Mouse (Mus musculus) myocyte (in vitro differentiated cells): ENCODE measurements around the gene Glis1. TPM values are rescaled to one million over a fixed set of nuclear protein-coding genes. Genes with fewer than 3 reads are reported as not detected.

ENCODE experiments used
- H3K27me3 ChIP-seq: one replicate; pipeline ENCODE4 v1.6.1; 2011; ENCODE audit not compliant: control insufficient read depth, insufficient read depth, insufficient read length
- H3K36me3 ChIP-seq: one replicate; pipeline ENCODE4 v1.6.1; 2011; ENCODE audit not compliant: control insufficient read depth, insufficient read depth
- H3K4me2 ChIP-seq: one replicate; pipeline ENCODE4 v1.6.1; 2011; ENCODE audit warnings: low read depth, control low read depth
- H3K4me3 ChIP-seq: one replicate; pipeline ENCODE4 v1.5.1; 2011; ENCODE audit warnings: mild to moderate bottlenecking, control low read depth, moderate library complexity
- H3K79me2 ChIP-seq: one replicate; pipeline ENCODE4 v1.6.1; 2011; ENCODE audit not compliant: control insufficient read depth, insufficient read depth
- H3ac ChIP-seq: one replicate; pipeline ENCODE4 v1.6.1; 2011; ENCODE audit not compliant: control insufficient read depth, insufficient read length
- CEBPB ChIP-seq: IDR thresholded peaks from 2 replicates; pipeline ENCODE4 v1.6.1; 2011; ENCODE audit warnings: mild to moderate bottlenecking, moderate library complexity; ENCODE audit not compliant: poor library complexity, insufficient read depth, severe bottlenecking
- E2F4 ChIP-seq: IDR thresholded peaks from one replicate; pipeline ENCODE4 v1.6.1; 2011; ENCODE audit warnings: mild to moderate bottlenecking, control low read depth, moderate library complexity; ENCODE audit not compliant: insufficient read depth
- MAX ChIP-seq: IDR thresholded peaks from one replicate; pipeline ENCODE4 v1.6.1; 2011; ENCODE audit warnings: low read depth, mild to moderate bottlenecking, control low read depth
- MYOD1 ChIP-seq, 3 experiments: IDR thresholded peaks; one replicate each; pipeline ENCODE4 v1.6.1; 2011; ENCODE audit warnings: control low read depth in 2 of 3, low read depth in 2 of 3, mild to moderate bottlenecking in 2 of 3, moderate library complexity in 1 of 3; ENCODE audit not compliant: insufficient read length in 2 of 3, control insufficient read depth in 1 of 3
- MYOG ChIP-seq, 3 experiments: IDR thresholded peaks; one replicate each; pipeline ENCODE4 v1.6.1; 2011; ENCODE audit warnings: control low read depth in 2 of 3, low read depth in 2 of 3, mild to moderate bottlenecking in 2 of 3; ENCODE audit not compliant: insufficient read length in 2 of 3, control insufficient read depth in 1 of 3, insufficient read depth in 1 of 3
- POLR2A ChIP-seq: IDR thresholded peaks from one replicate; pipeline ENCODE4 v1.6.1; 2011; ENCODE audit warnings: low read depth, mild to moderate bottlenecking, control low read depth, moderate library complexity; ENCODE audit not compliant: insufficient read length
- POLR2AphosphoS2 ChIP-seq: IDR thresholded peaks from one replicate; pipeline ENCODE4 v1.6.1; 2011; ENCODE audit warnings: low read depth, control low read depth; ENCODE audit not compliant: insufficient read length
- REST ChIP-seq: IDR thresholded peaks from one replicate; pipeline ENCODE4 v1.6.1; 2011; ENCODE audit warnings: mild to moderate bottlenecking, control low read depth, moderate library complexity; ENCODE audit not compliant: insufficient read depth, insufficient read length
- SRF ChIP-seq: IDR thresholded peaks from one replicate; pipeline ENCODE4 v1.6.1; 2011; ENCODE audit warnings: low read depth; ENCODE audit not compliant: control insufficient read depth, insufficient read length
- TCF12 ChIP-seq: IDR thresholded peaks from one replicate; pipeline ENCODE4 v1.6.1; 2011; ENCODE audit warnings: mild to moderate bottlenecking, control low read depth; ENCODE audit not compliant: poor library complexity, insufficient read depth, severe bottlenecking
- TCF3 ChIP-seq: IDR thresholded peaks from one replicate; pipeline ENCODE4 v1.6.1; 2011; ENCODE audit warnings: low read depth, control low read depth; ENCODE audit not compliant: insufficient read length
- USF1 ChIP-seq: IDR thresholded peaks from one replicate; pipeline ENCODE4 v1.6.1; 2011; ENCODE audit warnings: low read depth, mild to moderate bottlenecking, control low read depth, moderate library complexity
- polyA plus RNA-seq: library from polyadenylated mRNA; unstranded; fragments of >200 nt; fragmentation: generic; extraction: Trizol; gene quantifications from one replicate; pipeline ENCODE4 v1.2.1, GENCODE M21; 2012; ENCODE audit warnings: missing spikeins

Gene Glis1
- polyA plus RNA-seq, 1 experiment: 0.35 TPM

DNA sequence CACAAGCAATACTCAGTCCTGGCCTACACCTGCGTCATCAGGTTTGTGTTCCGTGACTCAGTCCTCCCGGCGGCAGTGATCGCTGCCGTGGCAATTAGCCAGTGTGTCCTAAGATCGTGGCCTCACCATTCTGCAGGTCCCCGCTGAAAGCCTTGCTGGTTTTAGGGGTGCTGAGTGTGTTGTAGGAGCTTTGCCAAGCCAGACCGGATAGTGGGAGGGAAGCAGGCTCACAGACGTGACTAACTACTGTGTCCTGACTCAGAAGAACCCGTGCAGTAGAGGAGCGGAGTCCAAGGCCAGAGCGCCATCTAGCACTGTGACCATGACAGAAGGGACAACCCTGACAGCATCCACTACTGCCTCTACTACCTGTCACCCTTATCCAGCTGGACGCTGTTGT lies 168.4 kb downstream of the Glis1 start:
- Histone ChIP-seq H3K79me2 (no peaks in the 10 kb centered on the region), H3K36me3 (no peaks in the 10 kb centered on the region), H3K4me3 (no peak overlapping the region), H3ac (no peak overlapping the region), H3K4me2 (peak overlapping the region; percentile 51), H3K27me3 (peaks cover 77% of the 10 kb centered on the region)
- TF ChIP-seq MYOG (IDR thresholded peaks at IDR 0.05; ENCODE audit: control insufficient read depth in 1 of 3, insufficient read depth in 1 of 3, insufficient read length in 2 of 3, low read depth in 2 of 3): no peak
- no peak for TF ChIP-seq POLR2AphosphoS2
- TF ChIP-seq CEBPB: no peak
- TF ChIP-seq TCF3: no peak
- TF ChIP-seq USF1: no peak
- no peak for TF ChIP-seq E2F4
- no peak for TF ChIP-seq SRF
- TF ChIP-seq TCF12: no peak
- TF ChIP-seq REST: no peak
- no peak for TF ChIP-seq POLR2A
- TF ChIP-seq MYOD1 (IDR thresholded peaks at IDR 0.05; ENCODE audit: control insufficient read depth in 1 of 3, insufficient read length in 2 of 3, low read depth in 2 of 3): no peak
- TF ChIP-seq MAX: no peak

DNA sequence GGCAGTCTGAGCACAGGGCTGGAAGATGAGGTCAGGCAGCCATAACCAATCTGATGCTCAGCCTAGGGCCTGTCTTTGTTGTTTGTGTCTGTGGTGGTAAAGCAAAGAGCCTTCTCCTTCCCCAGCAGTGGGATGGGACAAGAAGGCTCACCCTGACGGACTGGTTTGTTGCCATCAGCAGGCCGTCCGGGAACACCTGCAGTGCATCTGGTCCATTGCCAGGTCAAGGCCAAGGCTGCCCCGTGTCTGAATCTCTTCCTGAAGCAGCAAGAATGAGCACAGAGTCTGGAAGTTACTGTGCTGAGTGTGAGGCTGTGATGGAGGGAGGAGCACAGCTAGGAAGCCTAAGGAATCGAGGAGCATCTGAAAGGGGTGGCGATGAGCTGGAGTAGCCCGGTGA lies 168.8 kb downstream of the Glis1 start:
- Histone ChIP-seq H3K79me2 (no peaks in the 10 kb centered on the region), H3K4me2 (peak overlapping the region; percentile 51), H3K4me3 (no peak overlapping the region), H3ac (no peak overlapping the region), H3K36me3 (no peaks in the 10 kb centered on the region), H3K27me3 (peaks cover 81% of the 10 kb centered on the region)
- TF ChIP-seq POLR2AphosphoS2: no peak
- no peak for TF ChIP-seq E2F4
- TF ChIP-seq USF1: no peak
- TF ChIP-seq MAX: no peak
- no peak for TF ChIP-seq CEBPB
- TF ChIP-seq MYOD1 (IDR thresholded peaks at IDR 0.05; ENCODE audit: control insufficient read depth in 1 of 3, insufficient read length in 2 of 3, low read depth in 2 of 3): no peak
- TF ChIP-seq TCF12: no peak
- no peak for TF ChIP-seq TCF3
- no peak for TF ChIP-seq SRF
- TF ChIP-seq REST: no peak
- TF ChIP-seq POLR2A: no peak
- no peak for TF ChIP-seq MYOG (IDR thresholded peaks at IDR 0.05; ENCODE audit: control insufficient read depth in 1 of 3, insufficient read depth in 1 of 3, insufficient read length in 2 of 3, low read depth in 2 of 3)

DNA sequence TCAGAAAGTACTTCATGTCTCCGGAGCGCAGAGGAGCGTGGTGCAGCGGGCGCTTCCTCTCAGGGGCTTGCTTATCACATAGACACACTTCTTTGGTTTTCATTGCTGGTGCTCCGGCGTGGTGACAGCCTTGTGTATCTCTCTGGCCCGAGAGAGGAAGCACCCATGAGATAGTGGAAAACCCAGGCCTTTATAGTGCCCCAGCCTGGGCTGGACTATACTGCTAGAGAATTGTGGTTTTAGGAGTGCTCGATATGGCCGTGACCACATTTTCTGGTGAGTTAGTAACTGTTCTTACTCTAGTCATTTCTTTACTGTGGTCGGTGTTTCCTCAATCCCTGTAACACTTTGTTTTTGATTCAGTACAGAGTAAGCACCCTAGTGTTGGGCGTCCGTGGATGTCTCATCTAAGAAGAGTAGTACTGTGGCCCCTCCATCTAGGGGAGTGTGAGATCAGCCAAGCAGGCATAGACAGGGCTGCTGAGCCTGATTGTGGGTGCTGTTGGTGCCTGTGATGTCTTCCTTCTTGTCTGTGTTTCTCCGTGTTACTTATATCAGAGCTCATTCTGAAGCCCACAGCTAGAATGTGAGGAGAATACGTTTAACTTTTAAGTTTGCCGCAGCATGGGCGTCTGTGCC lies 171.7 kb downstream of the Glis1 start:
- no peak for TF ChIP-seq REST
- no peak for TF ChIP-seq POLR2A
- TF ChIP-seq TCF12: no peak
- TF ChIP-seq E2F4: no peak
- TF ChIP-seq MYOD1 (IDR thresholded peaks at IDR 0.05; ENCODE audit: control insufficient read depth in 1 of 3, insufficient read length in 2 of 3, low read depth in 2 of 3): no peak
- TF ChIP-seq POLR2AphosphoS2: no peak
- no peak for TF ChIP-seq MAX
- no peak for TF ChIP-seq MYOG (IDR thresholded peaks at IDR 0.05; ENCODE audit: control insufficient read depth in 1 of 3, insufficient read depth in 1 of 3, insufficient read length in 2 of 3, low read depth in 2 of 3)
- TF ChIP-seq TCF3: no peak
- no peak for TF ChIP-seq USF1
- TF ChIP-seq SRF: no peak
- TF ChIP-seq CEBPB: no peak
- Histone ChIP-seq H3K27me3 (peaks cover 90% of the 10 kb centered on the region), H3K4me2 (no peak overlapping the region), H3K79me2 (no peaks in the 10 kb centered on the region), H3K36me3 (no peaks in the 10 kb centered on the region), H3K4me3 (no peak overlapping the region), H3ac (no peak overlapping the region)

DNA sequence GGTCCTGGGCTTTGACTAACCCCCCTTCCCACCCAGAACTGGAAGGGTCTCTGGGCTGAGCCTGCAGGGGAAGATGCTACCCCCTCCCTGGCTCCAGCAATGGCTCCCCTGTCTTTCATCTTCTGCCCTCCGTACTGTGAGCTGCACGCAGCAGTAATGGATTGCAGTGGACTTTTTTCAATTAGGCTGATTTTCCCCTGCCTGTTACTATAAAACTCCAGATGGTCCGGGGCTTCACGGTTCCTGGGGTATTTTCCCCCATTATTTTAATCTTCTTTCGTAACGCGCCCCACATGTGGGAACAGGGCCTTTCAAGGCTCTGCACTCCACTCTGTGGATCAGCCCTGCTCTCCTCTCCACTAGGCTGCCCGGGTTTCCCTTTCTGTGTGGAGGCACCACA lies 175.4 kb downstream of the Glis1 start:
- H3K27me3 ChIP-seq: peaks cover 81% of the 10 kb centered on the region
- H3K4me3 ChIP-seq: no peak overlapping the region
- H3K36me3 ChIP-seq: no peaks in the 10 kb centered on the region
- H3K79me2 ChIP-seq: no peaks in the 10 kb centered on the region
- no peak for TF ChIP-seq TCF12
- TF ChIP-seq USF1: no peak
- no peak for TF ChIP-seq MYOD1 (IDR thresholded peaks at IDR 0.05; ENCODE audit: control insufficient read depth in 1 of 3, insufficient read length in 2 of 3, low read depth in 2 of 3)
- no peak for TF ChIP-seq MYOG (IDR thresholded peaks at IDR 0.05; ENCODE audit: control insufficient read depth in 1 of 3, insufficient read depth in 1 of 3, insufficient read length in 2 of 3, low read depth in 2 of 3)
- no peak for TF ChIP-seq CEBPB
- no peak for TF ChIP-seq REST
- no peak for TF ChIP-seq TCF3
- no peak for TF ChIP-seq POLR2AphosphoS2
- no peak for TF ChIP-seq MAX
- no peak for TF ChIP-seq POLR2A
- no peak for TF ChIP-seq E2F4
- no peak for TF ChIP-seq SRF
- no peak overlapping the region for H3ac ChIP-seq
- H3K4me2 ChIP-seq: no peak overlapping the region
